Mouse (Mus musculus) testis, adult 2 months (tissue): ENCODE data around the gene Ctdnep1.
A peak's percentile ranks its signal among the peaks of the same experiment; 100 is the strongest.

ENCODE experiments used
- CTCF ChIP-seq: fragments of 200-500 bp; IDR thresholded peaks from 2 replicates; pipeline ENCODE4 v1.5.1; 2012; ENCODE audit warnings: low read depth, mild to moderate bottlenecking, inconsistent platforms, low read length, moderate library complexity; ENCODE audit not compliant: control insufficient read depth, insufficient read depth, insufficient replicate concordance
- POLR2A ChIP-seq: fragments of 200-500 bp; IDR thresholded peaks from 2 replicates; pipeline ENCODE4 v1.6.1; 2012; ENCODE audit warnings: low read depth, mild to moderate bottlenecking, inconsistent platforms, low read length, moderate library complexity; ENCODE audit not compliant: control insufficient read depth

- TF ChIP-seq POLR2A: peak; percentile 59; the same call in 1 of the 2 replicates
- TF ChIP-seq CTCF: no peak
Observed at GRCm38 (mm10) chr11:69935137-69935879, 45.6 kb upstream of the Ctdnep1 start, which contains the start of gene Ybx2.
